Mouse (Mus musculus) left cerebral cortex, postnatal 14 days (tissue): ENCODE results near the gene Megf6. TPM values are rescaled to one million over a fixed set of nuclear protein-coding genes. Genes with fewer than 3 reads are reported as not detected.

Experiments
- DNase-seq, 2 experiments: peaks; one replicate each; pipeline ENCODE4 v3.0.0; 2021 to 2022; ENCODE audit warnings: low spot score in 2 of 2, mixed read lengths in 1 of 2
- intact Hi-C: fragments of 180-260 bp; cut with DNase I; formaldehyde crosslinking; loops from one replicate; pipeline ENCODE4 v1.15.1; 2025
- total RNA-seq, 2 experiments: library from RNA; stranded (reverse); gene quantifications; 2 replicates each; pipeline ENCODE4 v1.2.3; 2021

The Megf6 gene
- total RNA-seq, 2 experiments from 2014 or later, result 8.4 to 11.2 TPM

DNA sequence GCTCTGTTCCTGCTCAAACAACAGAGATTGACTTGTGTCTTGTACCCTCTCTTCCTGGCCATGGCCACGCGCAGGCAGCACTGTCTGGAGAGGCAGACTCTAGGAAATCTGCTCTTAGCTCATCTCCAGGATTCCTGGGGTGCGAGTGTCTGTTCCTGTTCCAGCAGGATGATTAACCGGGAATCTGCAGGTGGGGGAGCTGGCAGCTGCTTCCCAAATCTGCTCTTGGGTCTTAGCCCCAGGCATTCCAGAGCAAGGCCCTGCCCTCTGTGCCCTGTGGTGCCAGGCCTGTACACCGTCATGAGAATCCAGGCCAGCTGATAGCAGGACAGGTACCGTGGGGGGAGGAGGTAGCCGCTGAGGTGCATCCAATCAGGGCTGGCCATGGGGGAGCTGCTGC is 34.0 kb downstream of the Megf6 start:
- DNase-seq, result no peak
- intact Hi-C loops, result loop anchor here (10.0 kb wide), 1 partner anchor 140 kb away; no protein-coding TSS in a partner anchor

- DNase-seq, result no peak
- intact Hi-C loops, result loop anchor here (5.0 to 10.0 kb wide), 2 partner anchors 67 to 141 kb away; no protein-coding TSS in a partner anchor
Measured at GRCm38 (mm10) chr4:154205392-154205791, 34.9 kb downstream of the Megf6 start.

DNA sequence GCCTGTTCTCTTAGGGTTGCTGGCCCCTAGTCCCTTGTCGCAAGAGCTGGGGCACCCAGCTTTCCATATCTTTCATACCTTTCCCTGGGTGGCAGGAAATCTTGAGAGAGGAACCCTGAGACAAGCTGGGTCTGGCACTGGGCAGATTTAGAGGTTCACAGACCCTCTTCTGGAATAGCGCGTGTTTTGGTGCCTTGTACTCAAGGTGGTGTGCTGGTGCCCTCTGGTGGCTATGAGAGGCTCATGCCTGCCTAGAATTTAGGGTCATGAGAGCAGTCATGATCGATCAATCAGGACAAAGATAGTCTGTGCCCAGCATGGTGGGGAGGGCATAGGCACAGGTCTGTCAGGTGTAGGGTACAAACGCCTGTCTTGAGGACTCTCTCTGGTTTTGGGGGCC is 36.7 kb downstream of the Megf6 start:
- DNase-seq, result peak; percentile 56 to 63
- intact Hi-C loops, result loop anchor here (2.0 to 10.0 kb wide), 3 partner anchors 40 to 142 kb away; no protein-coding TSS in a partner anchor

DNA sequence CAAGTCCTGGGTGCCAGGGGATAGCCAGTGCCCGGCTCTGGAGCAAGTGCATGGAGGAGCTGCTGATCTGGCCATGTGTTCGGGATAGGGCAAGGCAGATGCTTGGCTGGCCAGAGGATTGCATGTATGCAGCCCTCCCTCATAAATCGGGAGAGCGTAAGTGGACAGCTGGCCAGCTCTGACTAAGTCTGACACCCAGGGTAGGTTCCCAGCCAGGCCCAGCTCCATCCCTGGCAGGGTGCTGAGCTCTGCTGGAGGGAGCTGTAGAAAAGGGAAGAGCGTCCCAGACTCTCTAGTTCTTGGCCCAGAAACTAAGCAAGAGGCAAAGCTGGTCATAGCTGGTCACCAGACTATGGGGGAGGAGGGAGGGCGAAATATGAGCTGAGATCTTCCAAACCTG is 38.5 kb downstream of the Megf6 start:
- intact Hi-C loops, result loop anchor here (5.0 to 10.0 kb wide), 2 partner anchors 63 to 144 kb away; no protein-coding TSS in a partner anchor

DNA sequence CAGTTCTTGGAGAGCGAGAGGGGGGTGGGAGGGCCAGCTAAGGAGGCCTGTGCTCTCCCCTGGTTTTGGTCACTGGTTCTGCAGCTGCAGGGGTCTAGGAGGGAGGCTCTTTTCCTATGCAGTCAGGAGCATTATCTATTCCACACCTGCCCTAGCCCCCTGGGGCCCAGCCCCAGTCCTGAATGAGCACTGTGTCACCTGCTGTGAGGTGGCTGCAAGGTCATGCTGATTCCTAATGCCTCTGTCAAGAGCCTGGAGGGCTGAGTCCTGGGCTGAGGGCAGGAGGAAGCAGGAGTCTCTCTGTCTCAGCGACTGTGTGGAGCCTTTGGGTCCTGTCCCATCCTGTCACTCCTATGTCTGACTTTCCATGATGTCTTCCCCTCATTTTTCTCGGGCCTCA is 39.3 kb downstream of the Megf6 start:
- intact Hi-C loops, result loop anchor here (5.0 to 10.0 kb wide), 2 partner anchors 62 to 145 kb away; no protein-coding TSS in a partner anchor
- DNase-seq, result no peak

More for the DNA sequence above, 38.5 kb downstream of the Megf6 start:
- no peak for DNase-seq

DNA sequence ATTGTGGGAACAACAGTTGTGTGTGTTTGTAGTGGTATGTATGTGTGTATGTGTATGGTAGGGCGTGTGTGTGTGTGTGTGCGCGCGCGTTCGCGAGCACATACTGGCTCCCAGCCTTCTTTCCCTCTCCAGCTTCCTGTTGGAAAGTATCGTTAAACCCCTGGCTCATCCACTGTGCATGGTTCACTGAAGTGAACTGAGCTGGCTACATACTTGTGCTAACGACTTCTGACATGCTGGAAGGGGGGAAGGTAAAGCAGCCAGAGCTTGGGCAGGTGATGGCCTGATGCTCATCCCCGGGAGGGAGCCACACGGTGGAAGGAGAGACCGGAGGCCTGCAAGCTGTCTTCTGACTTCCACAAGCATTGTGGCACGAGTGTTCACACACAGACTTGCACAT is 40.9 kb downstream of the Megf6 start:
- no peak for DNase-seq
- intact Hi-C loops, result no loop called here

- intact Hi-C loops, result no loop called here
- no peak for DNase-seq
Measured at GRCm38 (mm10) chr4:154213586-154213985, 43.1 kb downstream of the Megf6 start.

DNA sequence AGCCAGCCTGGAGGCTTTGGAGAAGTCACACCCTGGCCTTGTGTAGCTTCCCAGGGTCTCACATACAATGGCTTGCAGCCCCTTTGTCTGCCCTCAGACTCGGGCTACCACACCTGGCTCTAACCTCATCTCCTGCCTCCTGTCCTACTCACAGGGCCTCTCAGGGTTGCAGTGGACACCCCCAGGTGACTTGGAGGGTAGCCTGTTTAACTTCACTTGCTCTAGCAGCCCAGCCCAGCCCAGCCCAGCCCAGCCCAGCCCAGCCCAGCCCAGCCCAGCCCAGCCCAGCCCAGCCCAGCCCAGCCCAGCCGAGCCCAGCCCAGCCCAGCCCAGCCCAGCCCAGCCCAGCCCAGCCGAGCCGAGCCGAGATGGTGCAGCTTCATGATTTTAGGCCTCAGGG is 43.5 kb downstream of the Megf6 start:
- DNase-seq, result no peak
- intact Hi-C loops, result no loop called here

DNA sequence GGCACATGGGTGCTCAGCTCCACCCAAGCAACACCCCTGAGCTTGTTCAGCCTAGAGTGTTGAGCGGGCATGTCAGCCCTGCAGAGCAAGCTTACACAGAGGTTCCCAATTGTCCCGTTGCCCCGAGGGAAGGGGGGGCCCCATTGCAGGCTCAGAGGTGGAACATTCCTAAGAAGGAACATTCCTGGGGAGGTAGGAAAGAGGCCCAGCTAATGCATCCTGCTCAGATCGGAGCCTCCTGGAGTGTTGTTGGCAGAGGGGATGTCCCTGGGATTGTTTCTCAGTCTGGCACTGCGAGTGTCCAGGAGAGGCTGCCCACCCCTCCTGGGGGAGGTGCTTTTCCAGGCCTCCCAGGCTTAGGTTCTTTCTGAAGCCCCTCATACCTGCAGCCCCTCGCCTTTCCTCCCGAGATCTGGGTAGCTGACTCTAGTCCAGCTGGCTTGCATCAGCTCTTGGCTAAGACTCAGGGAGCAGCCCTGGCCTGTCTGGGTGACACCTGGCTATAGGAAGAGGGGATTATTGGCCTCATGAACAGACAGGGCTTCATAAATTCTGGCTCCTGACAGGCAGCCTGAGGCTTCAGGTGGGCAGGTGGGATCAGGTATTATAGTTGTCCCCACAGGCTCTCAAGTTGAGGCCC is 47.3 kb downstream of the Megf6 start:
- intact Hi-C loops, result no loop called here
- DNase-seq, result no peak

DNA sequence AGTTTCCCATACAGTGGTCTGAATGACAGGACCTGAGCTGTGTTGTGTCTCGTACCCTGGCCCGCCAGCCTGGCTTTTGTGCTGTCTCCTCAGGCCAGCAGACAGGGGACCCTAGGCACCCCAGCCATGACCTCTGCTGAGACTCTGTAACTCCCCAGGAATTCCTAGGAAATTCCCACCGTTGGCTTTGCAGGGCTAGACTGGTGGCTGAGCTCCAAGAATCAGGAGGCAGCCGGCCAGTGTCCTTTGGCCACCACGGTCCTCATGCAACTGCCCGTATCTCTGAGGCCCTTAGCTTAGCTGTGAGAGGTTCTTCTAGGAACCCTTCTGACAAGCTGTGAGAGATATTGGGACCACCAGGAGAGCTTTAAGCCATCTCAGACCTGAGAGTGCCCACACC is 52.2 kb downstream of the Megf6 start:
- DNase-seq, result no peak

GRCm38 (mm10) chr4:154224267-154224969 is 53.9 kb downstream of the Megf6 start:
- DNase-seq, result peak in 1 of 2 experiments; percentile 26
- intact Hi-C loops, result no loop called here

More for the DNA sequence above, 52.2 kb downstream of the Megf6 start:
- intact Hi-C loops, result no loop called here

- intact Hi-C loops, result no loop called here
Measured at GRCm38 (mm10) chr4:154224970-154225309, 54.4 kb downstream of the Megf6 start.

DNA sequence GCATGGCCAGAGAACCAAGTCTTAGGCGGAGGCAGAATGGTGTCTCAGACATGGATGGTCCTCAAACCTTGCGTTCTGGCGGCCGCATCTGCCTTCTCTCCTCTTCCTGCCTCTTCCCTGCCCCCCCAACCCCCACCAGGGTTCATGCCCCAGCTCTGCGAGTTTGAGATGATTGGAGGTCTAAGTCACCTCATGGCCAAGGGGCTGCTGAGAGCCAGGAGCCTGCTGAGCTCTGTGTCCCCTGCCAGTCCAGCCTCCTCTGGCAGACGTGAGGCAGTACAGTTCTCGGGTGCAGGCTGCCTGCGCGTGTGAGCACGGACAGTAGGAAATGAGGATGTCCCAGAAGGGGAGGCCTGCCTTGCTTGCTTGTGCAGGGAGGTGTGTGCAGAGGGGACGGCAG is 56.1 kb downstream of the Megf6 start:
- intact Hi-C loops, result no loop called here
- DNase-seq, result no peak

More at GRCm38 (mm10) chr4:154224970-154225309, 54.4 kb downstream of the Megf6 start:
- DNase-seq, result no peak

DNA sequence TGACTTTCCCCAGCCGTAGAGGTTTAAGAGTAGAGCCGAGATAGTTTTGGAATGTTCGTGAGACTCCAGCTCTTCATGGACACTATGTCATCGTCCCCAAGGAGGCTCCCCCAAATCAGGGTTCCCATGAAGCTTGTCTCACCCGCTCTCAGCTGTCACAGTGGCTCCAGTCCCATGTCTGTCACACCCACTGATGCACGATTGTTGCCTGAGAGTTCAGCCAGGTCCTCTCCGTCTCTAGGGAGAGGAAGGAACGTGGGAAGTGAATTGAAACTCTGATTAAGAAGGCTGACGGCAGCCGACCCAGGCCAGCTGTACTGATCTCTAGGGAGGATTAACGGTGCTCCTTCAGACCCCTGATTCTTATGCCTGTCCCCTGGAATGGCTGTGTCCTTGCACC is 57.8 kb downstream of the Megf6 start:
- intact Hi-C loops, result no loop called here
- DNase-seq, result no peak

DNA sequence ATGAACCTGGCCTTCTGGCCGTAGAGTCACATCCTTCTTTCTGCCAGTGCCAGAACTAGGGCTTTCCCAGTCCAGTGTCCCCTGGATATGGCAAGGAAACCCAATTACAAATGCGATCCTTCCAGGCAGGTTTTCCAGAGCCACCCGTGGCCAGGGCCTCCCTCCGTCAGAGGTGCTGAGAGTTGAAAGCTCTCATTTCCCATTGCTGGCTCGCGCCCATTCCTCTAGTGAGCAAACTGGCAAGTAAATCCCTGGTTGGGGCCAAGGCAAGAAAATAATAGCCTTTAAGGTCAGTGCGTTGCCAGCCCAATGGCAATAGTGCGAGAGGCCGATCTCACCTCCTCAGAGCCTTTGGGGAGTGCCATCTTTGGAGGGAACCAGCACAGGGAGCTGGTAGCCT is 59.0 kb downstream of the Megf6 start:
- no peak for DNase-seq
- intact Hi-C loops, result no loop called here

DNA sequence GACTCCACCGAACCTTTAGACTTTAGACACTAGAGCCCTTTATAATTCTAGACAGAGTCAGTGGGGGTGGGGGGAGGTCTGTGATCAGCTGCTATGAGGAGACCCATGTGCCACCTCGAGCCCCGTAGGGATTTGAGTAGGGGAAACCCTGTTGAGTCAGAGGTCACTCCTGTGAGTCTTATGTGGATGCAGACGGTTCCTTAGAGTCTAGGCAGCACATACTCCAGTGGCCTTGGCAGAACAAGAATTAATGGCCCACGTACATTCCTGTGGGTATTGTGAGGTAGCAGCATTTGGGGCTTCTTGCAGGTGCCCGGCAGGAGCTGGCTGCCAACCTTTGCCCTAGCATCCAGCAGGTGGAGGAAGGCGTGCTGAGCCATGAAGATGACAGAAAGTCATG is 60.9 kb downstream of the Megf6 start:
- intact Hi-C loops, result no loop called here
- no peak for DNase-seq

DNA sequence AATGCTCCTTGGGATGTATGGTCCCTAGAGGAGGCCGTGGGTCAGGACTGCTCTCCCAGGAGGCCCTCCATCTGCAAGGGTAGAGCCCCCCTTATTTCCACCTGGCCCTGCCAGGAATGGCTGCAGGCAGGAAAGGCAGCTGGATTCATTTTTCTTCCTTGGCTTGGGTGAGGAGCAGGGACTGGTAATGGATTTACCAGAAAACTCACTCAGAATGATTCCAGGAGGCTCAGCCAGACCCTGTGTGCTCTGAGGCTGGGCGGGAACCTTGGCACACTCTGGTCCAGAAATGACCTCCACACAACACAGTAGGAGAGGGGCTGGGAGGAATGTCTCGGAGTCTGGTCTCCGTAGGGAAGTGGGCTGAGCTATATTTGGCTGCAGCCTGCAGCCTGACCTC is 61.8 kb downstream of the Megf6 start:
- no peak for DNase-seq
- intact Hi-C loops, result no loop called here

- DNase-seq, result no peak
- intact Hi-C loops, result no loop called here
Measured at GRCm38 (mm10) chr4:154236001-154236400, 65.5 kb downstream of the Megf6 start.

DNA sequence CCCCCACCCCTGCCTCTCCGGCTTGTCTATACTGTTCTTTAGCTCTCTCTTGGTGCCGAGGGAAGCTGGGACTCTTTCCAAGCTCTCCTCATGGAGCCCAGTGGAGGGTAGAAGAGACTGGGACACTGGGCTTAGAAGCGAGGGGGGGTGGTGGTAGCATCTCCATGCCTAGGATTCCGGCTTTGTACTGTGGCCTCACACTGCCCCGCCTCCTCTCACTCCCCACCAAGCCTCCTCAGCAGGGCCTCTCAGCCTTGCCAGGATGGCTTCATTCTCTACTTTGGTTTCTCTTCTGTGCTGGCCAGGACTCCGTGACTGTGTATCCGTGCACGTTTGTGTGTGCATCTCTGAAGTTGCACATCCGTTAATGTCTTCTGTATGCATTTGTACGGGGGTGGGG is 66.4 kb downstream of the Megf6 start:
- intact Hi-C loops, result no loop called here
- DNase-seq, result no peak

- intact Hi-C loops, result no loop called here
- no peak for DNase-seq
Measured at GRCm38 (mm10) chr4:154237306-154237705, 66.8 kb downstream of the Megf6 start.

GRCm38 (mm10) chr4:154239199-154239598 is 68.7 kb downstream of the Megf6 start:
- intact Hi-C loops, result no loop called here
- no peak for DNase-seq
